Mouse (Mus musculus) left cerebral cortex, adult 11 months (tissue): Measurements from ENCODE around the gene Suclg2.
"Not testable (repeated sequence)": the region's sequence is repeated elsewhere in the genome, so short reads cannot be mapped to it uniquely, and the experiment has no call there.

Source experiments
- DNase-seq: peaks from one replicate; pipeline ENCODE4 v3.0.0; 2022; ENCODE audit warnings: low spot score

Gene Suclg2

GRCm38 (mm10) chr6:95620804-95621203 lies 97.8 kb downstream of the Suclg2 start:
- DNase-seq = no peak

DNA sequence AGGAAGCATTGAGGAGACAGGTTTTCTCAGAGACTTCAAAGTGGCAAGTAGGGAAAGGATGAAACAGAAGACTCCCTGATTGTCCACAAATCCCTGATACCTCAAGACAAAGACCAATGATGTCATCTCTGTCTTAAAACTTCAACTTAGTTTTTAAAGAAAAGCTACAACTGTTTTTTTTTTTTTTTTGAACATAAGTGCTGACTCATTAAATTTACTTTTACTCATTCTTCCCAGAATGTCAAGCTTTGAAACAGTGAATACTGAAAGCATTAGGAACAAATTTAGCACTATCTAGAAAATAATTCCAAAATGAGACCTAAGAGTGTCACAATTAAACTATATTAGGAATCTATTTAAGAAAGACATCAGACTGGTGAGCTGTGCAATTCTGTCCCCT lies 98.8 kb downstream of the Suclg2 start:
- no peak for DNase-seq

- DNase-seq = no peak
Measured at GRCm38 (mm10) chr6:95618434-95618833, 100.2 kb downstream of the Suclg2 start.

GRCm38 (mm10) chr6:95613228-95613627 lies 105.4 kb downstream of the Suclg2 start:
- DNase-seq = no peak

- DNase-seq = no peak
Measured at GRCm38 (mm10) chr6:95612412-95613022, 106.1 kb downstream of the Suclg2 start.

GRCm38 (mm10) chr6:95611059-95611458 lies 107.5 kb downstream of the Suclg2 start:
- DNase-seq = no peak

DNA sequence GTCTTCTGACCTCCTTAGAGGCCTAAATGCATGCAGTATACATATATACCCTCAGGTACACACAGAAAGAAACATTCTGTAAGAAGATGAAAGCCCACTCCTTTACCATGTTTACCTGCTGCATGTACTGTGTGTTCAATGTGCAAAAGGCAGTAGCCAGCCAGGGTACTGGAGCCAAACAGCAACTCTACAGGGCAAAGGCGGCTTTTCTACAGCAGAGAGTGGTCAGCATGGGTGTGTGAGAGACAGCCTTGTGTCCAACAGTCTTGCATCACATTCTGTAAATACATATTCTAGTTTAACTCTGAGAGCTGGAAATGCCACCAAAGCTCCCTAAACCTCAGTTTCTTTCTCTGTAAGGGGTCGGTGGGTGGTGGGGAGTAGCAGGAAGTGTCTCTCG lies 110.5 kb downstream of the Suclg2 start:
- DNase-seq = no peak

DNA sequence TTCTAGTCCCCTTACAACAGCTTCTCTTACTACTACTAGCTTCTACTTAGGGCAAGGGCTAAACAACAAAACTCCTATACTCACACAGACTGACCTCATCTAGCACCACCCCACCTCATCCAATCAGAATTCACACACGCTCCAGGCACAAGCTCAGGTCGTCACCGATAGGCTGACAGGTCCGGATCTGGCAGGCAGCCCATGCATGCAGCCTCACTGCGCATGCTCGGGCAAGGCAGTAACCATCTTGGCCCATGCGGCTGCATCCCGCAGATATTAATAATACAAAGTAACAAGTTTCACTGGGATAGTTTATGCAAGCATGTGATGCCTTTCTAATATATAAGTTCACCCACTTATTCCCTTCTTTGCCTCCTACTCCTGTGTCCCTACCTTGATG lies 117.9 kb downstream of the Suclg2 start:
- not testable (repeated sequence) for DNase-seq

DNA sequence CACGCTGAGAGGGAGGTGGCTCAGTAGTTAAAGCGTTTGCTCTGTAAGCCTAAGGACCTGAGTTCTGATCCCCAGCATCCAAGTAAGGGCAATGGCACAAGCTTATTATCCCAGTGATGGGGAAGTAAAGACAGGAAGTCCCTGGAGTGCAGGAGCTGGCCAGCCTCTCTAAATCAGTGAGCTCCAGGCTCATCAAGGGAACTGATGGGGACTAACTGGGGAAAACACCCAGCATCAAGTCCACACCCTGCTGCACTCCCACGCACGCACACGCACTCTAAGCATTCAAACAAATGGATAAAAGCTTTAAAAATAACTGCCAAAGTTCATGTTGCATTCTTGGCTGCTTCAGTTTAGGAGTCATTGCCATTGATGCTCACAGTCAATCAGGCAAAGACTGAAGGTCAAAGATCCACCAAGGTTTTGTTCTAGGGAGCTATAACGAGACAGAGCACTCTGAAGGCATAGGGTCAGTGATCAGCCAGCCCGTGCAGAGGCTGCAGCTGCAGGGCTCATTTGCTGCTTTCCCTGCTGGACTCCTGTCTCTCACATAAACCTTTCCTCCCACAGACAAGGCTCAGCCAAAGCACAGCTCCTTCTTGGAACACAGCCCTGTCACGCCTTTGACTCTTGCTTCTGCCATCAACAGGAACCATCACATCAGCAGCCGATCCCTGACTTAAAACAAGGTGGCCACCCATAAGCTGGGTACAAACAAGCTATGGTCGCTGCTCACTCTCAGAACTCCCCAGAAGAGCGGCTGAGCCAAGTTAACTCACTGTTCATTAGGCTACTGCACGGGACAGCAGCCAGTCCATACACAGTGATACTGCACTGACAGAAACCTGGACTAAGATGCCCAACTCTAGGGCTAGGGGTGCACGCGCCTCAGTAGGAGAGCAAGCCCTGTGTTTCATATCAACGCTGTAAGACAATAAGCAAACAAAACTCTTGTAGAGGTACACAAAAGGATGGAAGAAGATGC lies 121.5 kb downstream of the Suclg2 start:
- no peak for DNase-seq

DNA sequence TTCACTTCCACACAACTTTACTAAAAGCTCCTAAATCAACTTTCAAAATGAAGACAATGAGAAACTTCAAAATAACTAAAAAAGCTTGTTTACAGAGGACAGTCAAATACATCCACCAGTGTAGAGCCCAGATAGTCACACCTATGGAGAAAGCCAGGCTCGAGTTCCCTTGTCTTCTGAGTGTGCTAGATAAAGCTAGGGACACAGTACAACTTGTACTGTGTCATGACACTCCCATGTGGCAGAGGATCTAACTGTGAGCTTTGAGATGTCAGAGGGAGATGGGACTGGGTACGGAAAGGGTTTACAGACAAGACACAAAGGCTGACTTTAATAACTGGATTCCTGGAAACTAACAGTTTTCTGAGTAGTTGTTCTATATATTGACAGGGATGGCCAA lies 122.7 kb downstream of the Suclg2 start:
- DNase-seq = no peak

DNA sequence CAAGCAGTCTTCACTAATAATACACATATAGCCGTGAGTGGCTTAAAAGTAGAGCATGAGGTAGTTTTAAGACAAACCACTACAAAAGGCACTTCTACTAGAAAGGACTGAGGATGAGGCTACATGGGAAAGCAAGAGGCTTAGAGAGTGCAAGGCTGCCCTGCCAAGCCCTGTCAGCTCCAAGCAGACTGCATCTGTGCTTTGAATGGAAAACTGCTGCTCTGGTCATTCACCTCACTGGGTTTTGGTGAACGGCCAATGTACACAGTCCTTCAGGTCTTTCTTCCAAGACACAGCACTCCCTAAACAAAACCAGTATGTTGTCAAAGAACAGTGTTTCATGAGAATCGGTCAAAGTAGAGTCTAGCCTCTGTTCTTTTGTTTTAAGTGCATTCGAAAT lies 124.4 kb downstream of the Suclg2 start:
- DNase-seq = no peak

DNA sequence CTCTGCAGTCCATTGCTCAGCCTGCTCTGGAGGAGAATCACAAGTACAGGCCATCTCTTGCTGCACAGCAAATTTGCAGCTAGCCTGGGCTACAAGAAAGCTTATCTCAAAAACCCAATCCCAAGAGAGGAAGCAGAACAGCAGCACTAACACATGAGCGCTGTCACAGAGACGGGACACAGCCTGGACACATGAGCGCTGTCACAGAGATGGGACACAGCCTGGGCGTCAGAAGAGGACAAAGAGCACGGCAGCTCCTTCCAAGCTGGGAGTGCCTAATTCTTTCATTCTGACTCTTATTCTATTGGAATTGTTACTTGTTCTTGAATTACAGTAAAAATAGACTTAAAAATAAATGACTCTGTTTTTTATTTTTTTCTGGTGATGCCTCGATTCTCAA lies 126.2 kb downstream of the Suclg2 start:
- no peak for DNase-seq

GRCm38 (mm10) chr6:95590463-95590862 lies 128.1 kb downstream of the Suclg2 start:
- DNase-seq = no peak

DNA sequence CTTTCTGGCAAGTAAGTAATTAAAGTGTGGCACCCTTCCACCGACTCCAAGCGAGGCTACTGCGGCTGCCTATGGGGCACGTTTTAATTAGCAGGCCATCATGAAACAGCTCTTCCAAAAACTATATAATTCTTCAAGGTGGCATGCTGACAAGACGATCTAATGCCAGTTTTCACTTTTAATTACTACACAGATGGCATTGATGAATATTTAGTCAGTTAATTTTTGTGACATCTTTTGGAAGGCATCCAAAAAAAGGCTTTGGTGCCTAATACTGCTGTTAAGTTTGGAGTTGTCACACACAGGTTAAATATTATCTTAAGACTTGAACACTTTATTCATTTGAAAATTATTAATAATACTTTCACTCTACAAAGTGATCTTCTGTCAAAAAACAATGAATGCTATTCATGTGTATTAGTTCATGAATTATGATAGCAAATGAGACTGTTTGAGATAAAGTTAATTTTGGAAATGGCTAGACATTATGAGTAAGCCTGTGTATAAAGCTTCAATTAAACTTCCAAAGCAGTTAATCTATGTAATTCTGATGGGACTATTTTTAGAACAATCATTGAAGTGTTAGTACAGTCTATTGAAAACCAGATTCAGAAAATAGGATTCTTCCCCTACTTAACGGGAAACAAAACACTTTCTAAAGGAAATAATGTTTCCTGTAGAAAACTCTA lies 131.3 kb downstream of the Suclg2 start:
- DNase-seq = no peak

- DNase-seq = no peak
Measured at GRCm38 (mm10) chr6:95581893-95582292, 136.7 kb downstream of the Suclg2 start.

- DNase-seq = no peak
Measured at GRCm38 (mm10) chr6:95579792-95580191, 138.8 kb downstream of the Suclg2 start.

GRCm38 (mm10) chr6:95575531-95575930 lies 143.1 kb downstream of the Suclg2 start:
- no peak for DNase-seq

DNA sequence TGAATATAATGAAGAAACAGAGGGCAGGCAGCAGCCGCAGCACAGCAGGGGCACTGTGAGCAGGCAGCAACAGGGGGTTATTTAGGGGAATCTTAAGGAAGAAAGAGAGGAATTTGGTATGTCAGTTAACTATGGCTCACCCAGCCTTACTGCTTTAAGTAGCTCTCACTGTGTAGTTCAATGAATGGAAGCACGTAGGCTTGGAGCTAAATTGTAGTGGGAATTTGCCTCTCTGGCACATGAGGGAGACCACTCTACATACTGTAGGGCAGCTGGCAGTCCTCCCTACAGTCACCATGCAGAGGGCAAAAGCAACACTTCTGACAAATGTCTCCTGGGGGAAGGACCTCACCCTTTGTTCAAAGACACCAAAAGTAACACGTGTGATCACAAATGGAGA lies 143.7 kb downstream of the Suclg2 start:
- no peak for DNase-seq

- DNase-seq = no peak
Measured at GRCm38 (mm10) chr6:95574389-95574788, 144.2 kb downstream of the Suclg2 start.

- no peak for DNase-seq
Measured at GRCm38 (mm10) chr6:95573035-95573759, 145.4 kb downstream of the Suclg2 start.

- no peak for DNase-seq
Measured at GRCm38 (mm10) chr6:95571620-95572019, 147.0 kb downstream of the Suclg2 start.

GRCm38 (mm10) chr6:95563355-95564009 lies 155.1 kb downstream of the Suclg2 start:
- no peak for DNase-seq
